Mouse (Mus musculus): Measurements from ENCODE around the gene Tbx6.

Gene Tbx6

GRCm38 (mm10) chr7:126780971-126781635 lies at the start of gene Tbx6:
Tbx6 (plus strand) TSS chr7:126781483.
- no peak for DNase-seq

DNA sequence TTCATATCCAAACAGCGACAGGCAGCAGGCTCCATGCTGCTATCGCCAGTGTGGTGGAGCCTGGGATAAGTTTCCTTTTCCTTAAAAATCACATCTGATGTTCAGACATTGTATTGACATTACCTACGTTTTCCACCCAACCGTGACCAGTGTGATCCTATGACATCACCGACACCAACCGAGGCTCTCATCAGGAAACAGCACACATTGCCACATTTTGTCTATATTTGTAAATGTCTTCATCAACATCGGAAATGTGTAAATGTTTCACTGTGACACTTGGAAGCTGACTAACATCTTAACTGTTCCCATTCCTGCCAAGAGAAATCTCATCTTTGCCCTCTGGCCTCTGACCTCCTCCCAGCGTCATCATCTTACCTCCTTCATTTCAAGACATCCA lies 45.2 kb upstream of the Tbx6 start:
- no peak for DNase-seq

GRCm38 (mm10) chr7:126739551-126739950 lies 41.7 kb upstream of the Tbx6 start:
- DNase-seq = no peak

- no peak for DNase-seq
These were observed 41.0 kb upstream of the Tbx6 start for GRCm38 (mm10) chr7:126740132-126740735.

DNA sequence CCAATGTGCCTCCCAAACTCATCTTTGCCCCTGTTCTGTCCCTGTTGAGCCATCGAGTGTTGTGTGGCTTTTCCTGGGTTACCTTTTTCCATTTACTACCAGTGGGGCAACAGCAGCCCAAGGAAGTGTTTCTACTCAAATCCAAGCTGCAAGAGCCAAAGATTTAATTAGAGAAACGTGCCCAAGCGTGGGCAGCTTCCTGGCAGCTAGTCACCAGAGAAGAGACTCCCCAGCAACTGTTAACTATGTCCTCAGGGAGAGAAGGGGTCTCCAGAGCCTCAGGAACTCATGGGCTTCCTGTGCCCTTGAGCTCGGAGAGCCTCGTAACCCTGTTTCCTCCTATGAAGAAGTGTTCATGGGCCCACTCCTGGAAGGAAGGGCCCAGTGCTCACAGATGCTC lies 40.3 kb upstream of the Tbx6 start:
- DNase-seq = no peak

DNA sequence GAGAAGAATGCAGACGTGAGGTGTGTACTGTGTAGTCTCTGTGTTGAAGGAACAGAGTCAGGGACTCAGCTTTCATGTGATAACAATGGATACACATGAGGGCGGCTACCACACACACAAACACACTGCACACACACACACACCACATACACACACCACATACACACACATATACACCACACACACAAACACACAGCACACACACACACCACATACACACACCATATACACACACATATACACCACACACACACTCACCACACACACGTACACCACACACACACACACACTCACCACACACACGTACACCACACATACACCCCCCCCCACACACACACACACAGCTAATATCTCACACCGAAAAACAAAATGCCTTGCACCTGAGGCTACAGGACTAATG lies 39.8 kb upstream of the Tbx6 start:
- DNase-seq = no peak

DNA sequence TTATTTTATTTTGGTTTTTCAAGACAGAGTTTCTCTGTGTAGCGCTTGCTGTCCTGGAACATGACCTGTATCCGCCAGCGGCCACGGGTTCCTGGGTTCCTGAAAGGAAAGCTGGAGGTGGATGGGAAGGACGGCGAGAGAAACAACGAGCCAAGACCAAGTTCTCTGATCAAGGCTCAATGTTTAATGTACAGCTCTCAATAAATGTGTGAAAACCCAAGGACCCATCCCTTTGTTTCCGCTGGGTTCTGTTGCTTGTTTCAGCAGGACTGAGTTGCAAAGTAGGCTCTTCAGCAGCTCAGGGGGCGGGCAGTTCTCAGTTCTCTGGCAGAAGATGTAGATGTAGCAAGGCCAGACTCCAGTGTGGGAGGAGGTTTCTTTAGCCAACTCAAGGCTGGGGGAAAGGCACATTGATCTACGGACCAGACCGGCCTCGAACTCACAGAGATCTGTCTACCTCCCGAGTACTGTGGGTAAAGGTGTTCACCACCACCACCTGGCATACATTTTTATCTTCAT lies 39.3 kb upstream of the Tbx6 start:
- no peak for DNase-seq

DNA sequence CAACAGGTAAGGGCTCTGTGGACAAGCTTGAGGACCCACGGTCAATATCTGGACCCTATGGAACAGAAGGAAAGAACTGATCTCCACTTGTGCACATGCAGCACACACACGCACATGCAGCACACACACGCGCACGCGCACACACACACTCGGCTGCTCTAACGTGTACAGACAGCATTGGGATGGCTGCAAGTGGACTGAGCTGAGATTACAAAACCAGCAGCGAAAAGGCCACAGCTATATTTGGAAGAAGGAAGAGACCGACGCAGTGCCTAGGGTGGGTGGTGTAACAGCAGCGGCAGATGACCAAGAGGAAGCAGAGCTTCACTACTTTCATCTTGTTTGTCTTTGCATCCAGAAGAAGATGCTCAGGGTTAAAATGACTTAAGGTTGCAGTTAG lies 35.2 kb upstream of the Tbx6 start:
- DNase-seq = no peak

DNA sequence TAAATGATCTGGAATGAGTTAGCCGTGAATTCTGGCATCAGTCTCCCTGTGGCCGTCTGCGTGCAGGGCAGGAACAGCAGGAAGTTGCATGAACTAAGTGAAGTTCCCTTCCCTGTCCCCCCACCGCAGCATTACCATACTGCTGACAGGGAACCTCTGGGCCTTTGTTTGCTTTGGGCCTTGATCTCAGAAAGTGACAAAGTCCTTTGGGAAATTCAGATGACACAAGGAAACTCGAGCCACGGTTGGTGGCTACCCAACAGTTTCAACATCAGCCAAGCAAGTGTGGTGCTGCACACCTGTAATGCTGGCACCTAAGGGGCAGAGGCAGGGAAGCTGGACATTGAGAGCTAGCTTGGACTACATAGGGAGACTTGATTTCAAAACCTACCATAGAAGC lies 34.5 kb upstream of the Tbx6 start:
- DNase-seq = no peak

DNA sequence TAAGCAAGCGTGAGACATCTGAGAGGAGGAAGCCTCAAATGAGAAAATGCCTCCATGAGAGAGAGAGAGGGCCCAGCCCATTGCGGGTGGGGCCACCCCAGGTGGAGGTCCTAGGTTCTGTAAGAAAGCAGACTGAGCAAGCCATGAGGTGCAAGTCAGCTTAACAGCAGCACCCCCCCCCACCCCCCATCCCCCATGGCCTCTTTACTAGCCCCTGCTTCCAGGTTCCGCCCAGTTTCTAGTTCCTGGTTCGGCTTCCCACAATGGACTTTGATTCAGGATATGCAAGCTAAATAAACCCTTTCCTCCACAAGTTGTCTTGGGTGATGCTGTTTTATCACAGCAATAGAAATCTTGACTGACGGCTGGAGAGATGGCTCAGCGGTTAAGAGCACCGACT lies 32.5 kb upstream of the Tbx6 start:
- no peak for DNase-seq

DNA sequence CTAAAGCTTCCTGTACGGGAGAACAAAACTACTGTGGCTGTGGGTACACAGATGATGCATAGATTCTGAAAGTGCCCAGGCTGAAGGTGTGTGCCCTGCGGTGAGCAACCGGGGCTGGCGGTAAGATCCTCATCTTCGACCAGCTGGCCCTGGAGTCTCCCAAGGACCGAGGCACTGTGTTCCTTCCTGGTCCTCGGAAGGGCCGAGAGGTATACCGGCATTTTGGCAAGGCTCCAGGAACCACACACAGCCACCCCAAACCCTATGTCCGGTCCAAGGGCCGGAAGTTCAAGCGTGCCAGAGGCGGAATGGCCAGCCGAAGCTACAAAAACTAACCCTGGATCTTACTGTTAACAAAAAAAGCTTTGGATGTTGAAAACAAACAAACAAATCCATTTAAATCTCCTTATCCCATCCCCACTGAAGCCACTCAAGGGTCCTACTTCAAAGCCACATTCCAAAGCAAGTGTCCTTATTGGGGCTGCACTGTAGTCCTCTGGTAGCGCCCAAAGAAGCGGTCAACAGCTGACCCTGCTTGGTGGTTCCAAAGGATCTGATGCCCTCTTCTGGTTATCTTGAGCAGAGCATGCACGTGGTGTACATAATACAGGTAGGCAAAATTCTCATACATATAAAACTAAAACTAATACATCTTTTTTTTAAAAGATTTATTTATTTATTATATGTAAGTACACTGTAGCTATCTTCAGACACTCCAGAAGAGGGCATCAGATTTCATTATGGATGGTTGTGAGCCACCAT lies 31.5 kb upstream of the Tbx6 start:
- DNase-seq = no peak

- peak in 1 of 2 experiments; percentile 45 for DNase-seq
These were observed 26.4 kb upstream of the Tbx6 start for GRCm38 (mm10) chr7:126754866-126755265.

DNA sequence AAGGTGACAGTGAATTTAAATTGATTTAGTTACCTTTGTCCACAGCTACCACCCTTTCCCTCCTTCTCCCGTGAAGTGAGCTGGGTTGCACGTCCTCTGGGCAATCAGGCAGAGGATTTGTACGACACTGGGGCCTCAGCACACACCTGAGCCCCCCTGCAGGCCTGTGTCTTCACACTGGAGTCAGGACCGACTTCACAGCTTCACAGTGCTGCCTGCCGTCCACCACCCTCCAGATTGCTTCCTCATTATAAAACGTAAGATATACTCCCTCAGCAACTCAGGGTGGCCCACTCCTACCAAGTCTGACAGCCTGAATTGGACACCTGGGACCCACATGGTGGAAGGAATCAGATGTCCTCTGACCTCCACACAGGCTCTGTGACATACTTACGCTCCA lies 22.7 kb upstream of the Tbx6 start:
- DNase-seq = no peak

GRCm38 (mm10) chr7:126759050-126759671 lies 22.1 kb upstream of the Tbx6 start, which contains the start of gene Mapk3:
Mapk3 (plus strand) TSS chr7:126759601.
- DNase-seq = peak; percentile 80 to 88

GRCm38 (mm10) chr7:126759672-126760390 lies 21.5 kb upstream of the Tbx6 start:
- peak in 1 of 2 experiments; percentile 75 for DNase-seq

DNA sequence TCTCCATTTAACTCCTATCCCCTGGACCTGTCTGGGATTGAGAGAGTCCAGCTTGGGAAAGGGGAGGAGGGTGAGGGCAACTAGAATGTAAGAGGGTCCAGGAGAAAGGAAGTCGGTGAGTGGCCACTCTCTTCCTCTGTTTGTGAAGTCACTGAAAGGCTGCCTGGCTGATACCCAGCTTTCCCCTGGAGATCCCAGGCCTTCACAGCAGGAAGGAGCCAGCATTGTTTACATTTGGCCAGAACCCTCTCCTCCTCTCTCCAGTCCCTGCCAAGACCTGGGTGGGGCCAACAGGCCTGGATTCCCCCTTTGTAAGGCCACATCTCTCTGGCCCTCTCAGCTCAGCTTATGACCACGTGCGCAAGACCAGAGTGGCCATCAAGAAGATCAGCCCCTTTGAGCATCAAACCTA lies 20.9 kb upstream of the Tbx6 start:
- no peak for DNase-seq

DNA sequence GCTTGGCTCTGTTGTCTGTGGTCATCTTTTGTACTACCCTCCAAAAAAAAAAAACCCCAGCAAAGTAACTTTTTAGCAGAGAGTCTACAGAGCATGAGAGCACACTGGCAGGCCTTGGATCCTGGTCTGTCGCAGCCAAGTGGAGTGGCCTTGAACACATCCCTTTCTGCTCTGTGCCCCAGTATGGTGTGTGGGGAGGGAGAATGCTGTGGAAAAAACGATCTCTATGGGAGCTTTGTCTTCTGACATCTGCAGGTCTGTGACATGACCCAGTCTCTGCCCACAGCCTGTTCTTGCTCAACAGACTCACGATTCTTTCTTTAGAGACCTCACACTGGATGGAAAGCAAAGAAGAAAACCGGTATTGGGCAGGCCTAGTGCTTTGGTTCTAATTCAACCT lies 20.3 kb upstream of the Tbx6 start:
- DNase-seq = no peak

DNA sequence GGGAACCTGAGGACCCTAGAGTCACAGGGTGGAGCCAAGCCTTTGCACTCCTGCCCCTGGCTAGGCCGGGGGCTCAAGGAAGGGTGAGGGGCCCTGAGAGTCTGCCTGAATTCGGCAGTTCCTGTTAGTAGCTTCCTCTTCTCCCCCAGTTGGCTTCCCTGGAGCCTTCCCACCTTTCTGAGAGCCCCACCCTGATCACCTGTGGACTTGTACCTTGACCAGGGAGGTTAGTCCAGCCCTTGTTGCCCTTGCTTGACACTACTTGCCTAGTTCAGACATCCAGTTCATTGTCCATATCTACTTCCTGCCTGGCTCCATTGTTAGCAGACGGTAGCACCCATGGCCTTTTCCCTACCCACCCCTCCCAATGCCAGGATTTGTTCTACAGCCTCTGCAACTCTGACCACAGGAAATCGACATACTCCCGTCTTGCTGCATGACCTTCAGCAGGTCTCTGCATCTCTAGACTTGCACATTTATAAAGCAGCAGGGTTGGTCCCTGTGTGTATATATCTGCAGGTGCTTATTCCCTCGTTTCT lies 19.7 kb upstream of the Tbx6 start:
- no peak for DNase-seq

- DNase-seq = no peak
These were observed 18.7 kb upstream of the Tbx6 start for GRCm38 (mm10) chr7:126762471-126763008.

- no peak for DNase-seq
These were observed 15.7 kb upstream of the Tbx6 start for GRCm38 (mm10) chr7:126765540-126765939.

- DNase-seq = no peak
These were observed 15.1 kb upstream of the Tbx6 start, which contains the start of gene Gdpd3 for GRCm38 (mm10) chr7:126766201-126766600. Gdpd3 (plus strand) TSS chr7:126766334.

DNA sequence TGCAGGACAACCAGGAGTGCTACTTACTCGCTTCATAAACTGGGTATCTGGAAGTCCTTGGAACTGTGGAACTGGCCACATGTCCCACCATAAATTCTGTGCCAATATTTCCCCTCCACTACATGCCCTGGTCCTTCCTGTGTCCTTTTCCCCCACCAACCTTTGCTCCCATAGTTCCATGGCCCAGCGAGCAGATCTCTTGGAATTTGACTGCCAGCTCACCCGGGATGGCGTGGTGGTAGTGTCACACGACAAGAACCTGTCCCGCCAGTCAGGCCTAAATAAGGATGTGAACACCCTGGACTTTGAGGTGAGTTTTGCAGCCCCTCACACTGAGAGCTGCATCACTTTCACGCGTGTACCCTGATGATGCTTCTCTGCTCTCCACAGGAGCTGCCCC lies 14.3 kb upstream of the Tbx6 start:
- DNase-seq = no peak

All from thymus, adult 18-20 months (tissue).